Mouse (Mus musculus) cerebellum, postnatal 10 days (tissue): ENCODE measurements around the gene Arhgap21.

Experiments used
- DNase-seq, 2 experiments: peaks; one replicate each; pipeline ENCODE4 v3.0.0; 2021; ENCODE audit warnings: mixed read lengths in 2 of 2

Arhgap21 gene

GRCm38 (mm10) chr2:20966176-20967100 is 2.2 kb downstream of the Arhgap21 start:
- DNase-seq, result peak in 1 of 2 experiments; percentile 67

- peak; percentile 36 to 44 for DNase-seq
Observed at GRCm38 (mm10) chr2:20965361-20965760, 3.3 kb downstream of the Arhgap21 start.

- peak in 1 of 2 experiments; percentile 22 for DNase-seq
Observed at GRCm38 (mm10) chr2:20964461-20964860, 4.2 kb downstream of the Arhgap21 start.

DNA sequence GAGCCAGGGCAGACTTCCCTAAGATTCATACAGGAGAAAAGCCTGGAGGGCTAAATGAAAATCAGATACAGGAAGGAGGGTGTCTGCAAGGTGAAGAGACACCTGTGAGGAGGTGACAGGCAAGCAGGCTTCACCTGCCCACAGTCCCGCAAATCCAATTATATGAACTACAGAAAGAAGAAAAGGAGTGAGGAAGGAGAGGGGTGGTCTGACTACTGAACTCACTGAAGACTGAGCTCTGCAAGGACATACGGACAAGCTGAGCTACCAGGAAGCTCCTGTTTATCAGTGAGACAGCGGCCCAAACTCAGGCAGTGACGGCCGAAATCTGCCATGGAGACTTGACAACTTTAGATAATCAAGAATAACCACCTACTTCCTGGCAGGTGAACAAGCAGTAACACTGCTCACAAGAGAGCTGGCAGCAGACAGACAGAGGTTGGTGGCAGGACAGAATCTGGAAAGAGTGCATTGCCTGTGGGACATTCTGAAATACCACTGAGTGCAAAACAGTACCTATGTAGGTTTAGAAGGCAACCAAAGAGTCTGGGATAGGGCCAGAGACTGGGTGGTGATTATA is 5.4 kb downstream of the Arhgap21 start:
- peak; percentile 24 to 38 for DNase-seq

GRCm38 (mm10) chr2:20962284-20962683 is 6.4 kb downstream of the Arhgap21 start:
- DNase-seq, result peak; percentile 87 to 91

DNA sequence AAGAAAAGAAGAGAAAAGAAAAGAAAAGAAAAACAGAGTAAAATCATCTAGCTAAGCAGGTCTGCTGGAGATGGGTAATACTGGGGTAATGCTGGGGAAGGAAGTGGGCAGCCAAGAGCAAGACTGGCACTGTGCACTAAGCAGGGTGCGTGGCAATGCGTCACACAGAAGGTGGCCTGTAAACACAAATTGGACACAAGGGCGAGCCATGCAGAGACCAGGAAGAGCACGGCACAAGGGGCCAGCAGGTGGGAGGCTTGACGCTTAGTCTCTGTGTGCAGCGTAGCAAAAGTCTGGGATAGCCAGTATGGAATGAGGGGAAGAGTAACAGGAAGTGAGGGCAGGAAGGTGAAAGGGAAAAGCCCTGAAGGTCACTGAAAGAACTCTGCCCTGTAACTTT is 6.9 kb downstream of the Arhgap21 start:
- DNase-seq, result peak; percentile 60 to 74

DNA sequence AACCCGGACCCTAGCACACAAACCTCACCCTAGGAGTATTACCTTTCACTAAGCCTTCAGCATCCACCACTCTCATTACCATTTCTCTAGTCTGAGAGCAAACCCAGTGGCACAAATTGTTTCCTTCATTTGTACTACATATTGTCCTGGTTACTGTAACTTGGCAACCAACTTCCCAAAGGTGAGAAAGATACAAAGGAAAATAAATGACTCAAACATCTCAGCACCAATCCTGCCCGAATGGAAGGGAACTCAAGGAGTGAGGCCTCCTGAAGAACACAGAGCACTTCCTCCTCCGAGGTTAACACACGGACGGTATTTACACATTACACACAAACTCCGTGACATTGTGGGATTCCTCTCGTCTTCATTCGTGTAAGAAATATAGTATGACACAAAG is 7.4 kb downstream of the Arhgap21 start:
- DNase-seq, result peak in 1 of 2 experiments; percentile 33

- DNase-seq, result peak; percentile 49 to 50
Observed at GRCm38 (mm10) chr2:20960668-20961035, 8.0 kb downstream of the Arhgap21 start.

- peak in 1 of 2 experiments; percentile 30 for DNase-seq
Observed at GRCm38 (mm10) chr2:20959906-20960667, 8.6 kb downstream of the Arhgap21 start.

- no peak for DNase-seq
Observed at GRCm38 (mm10) chr2:20959045-20959444, 9.6 kb downstream of the Arhgap21 start.

DNA sequence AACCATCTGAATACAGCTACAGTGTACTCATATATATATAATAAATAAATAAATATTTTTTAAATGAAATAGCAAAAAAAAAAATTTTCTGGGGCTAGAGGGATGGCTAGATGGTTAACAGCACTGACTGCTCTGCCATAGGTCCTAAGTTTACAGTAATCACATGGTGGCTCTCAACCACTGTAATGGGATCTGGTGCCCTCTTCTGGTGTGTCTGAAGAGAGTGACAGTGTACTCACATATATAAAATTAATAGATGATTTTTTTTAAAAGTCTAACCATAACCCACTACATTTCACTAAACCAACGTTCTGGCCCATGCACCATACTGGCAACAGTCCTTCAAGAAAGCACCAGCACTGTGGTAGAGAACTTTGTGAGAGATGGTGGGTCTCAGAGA is 10.7 kb downstream of the Arhgap21 start:
- no peak for DNase-seq

DNA sequence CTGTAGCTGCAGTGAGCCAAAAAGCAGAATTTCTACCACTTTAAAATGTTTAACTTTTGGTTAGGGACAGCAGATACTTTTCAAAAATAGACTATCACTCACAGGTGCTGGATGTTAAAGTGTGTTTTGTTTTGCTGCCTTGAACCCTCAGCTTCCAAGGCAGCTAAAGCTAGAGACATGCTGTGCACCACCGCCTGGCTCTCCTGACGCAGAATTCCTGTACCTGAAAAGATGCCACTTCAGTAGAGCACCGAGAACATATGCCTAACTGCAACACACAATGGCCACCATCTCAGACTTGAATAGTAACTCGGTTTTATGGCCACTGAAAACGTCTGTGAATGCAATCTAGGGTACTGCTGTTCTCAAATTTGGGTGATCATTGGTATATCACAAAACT is 12.0 kb downstream of the Arhgap21 start:
- no peak for DNase-seq

GRCm38 (mm10) chr2:20955996-20956395 is 12.7 kb downstream of the Arhgap21 start:
- DNase-seq, result no peak

GRCm38 (mm10) chr2:20955376-20955775 is 13.3 kb downstream of the Arhgap21 start:
- DNase-seq, result no peak

DNA sequence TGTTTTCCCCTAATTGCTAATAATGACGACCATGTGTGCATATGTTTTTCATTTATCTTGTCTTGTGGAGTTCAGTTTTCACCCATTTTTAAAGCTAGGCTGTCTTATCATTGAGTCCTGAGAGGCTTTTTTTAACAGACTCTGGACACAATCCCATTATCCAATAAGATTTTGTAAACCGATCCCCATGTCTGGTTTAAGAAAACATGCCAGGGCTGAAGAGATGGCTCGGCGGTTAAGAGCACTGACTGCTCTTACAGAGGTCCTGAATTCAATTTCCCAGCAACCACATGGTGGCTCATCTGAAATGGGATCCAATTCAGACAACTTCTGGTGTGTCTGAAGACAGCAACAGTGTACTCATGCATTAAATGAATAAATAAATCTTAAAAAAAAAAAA is 16.0 kb downstream of the Arhgap21 start:
- no peak for DNase-seq

DNA sequence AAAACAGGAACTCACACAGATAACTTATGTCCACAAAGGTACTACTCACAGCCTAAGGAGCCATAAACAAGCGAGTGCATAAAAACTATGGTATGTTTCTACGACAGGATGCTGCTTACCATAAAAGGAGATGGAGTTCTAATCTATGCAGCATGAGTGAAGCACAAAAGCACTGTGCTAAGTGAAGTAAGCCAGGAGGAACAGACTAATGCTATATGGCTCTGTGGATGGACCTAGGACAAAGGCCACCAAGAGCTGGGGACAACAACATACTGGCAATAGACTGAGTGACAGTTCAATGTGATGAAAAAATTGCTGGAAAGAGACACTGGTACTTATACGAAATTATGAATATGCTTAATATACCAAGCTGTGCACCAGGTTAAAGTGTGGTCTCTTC is 19.5 kb downstream of the Arhgap21 start:
- DNase-seq, result no peak

GRCm38 (mm10) chr2:20947036-20947435 is 21.6 kb downstream of the Arhgap21 start:
- DNase-seq, result no peak

- DNase-seq, result no peak
Observed at GRCm38 (mm10) chr2:20945596-20945995, 23.1 kb downstream of the Arhgap21 start.

GRCm38 (mm10) chr2:20943730-20944454 is 24.8 kb downstream of the Arhgap21 start:
- DNase-seq, result no peak

- peak; percentile 29 to 33 for DNase-seq
Observed at GRCm38 (mm10) chr2:20943222-20943621, 25.5 kb downstream of the Arhgap21 start.

- DNase-seq, result no peak
Observed at GRCm38 (mm10) chr2:20942434-20943198, 26.1 kb downstream of the Arhgap21 start.

DNA sequence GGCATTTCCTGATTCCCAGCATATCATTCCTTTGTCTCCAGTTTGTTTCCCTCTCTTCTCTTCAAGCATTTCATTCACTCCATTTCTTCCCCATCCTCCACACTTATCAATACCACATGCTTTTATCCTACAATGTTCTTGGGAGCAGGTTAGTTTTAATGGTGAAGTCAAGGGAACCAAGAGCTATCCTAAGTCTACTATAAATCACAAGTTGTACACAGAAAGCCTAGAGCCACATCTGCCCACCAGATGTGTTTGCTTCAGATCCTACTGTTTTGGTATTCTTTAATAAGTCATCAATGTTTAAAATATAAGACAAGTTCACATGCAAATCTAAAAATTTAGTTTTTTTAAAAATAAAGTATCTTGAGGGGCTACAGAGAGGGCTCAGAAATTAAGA is 27.6 kb downstream of the Arhgap21 start:
- DNase-seq, result no peak
